In the genomic region with DNA sequence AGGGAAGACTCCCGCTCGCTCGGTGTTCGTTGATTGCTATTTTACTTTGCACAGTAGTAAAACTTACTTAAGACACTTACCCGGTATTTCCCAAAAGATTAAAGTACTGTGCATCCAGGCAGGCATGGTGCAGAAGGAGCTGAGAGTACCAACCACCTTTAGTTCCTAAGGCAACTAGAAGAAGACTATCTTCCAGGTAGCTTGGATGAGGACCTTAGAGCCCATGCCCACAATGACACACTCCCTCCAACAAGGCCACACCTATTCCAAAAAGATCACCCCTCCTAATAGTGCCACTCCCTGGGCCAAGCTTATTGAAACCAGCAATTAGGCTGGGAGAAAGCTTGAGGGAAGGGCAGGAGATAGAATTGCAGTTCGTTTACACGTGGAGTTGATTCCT, we compare ENCODE assay signal across 27 mouse cellular contexts. TPM values are rescaled to one million over a fixed set of nuclear protein-coding genes. Genes with fewer than 3 reads are reported as not detected.
A peak's percentile ranks its signal among the peaks of the same experiment; 100 is the strongest.
DNase-seq lines count a peak whose midpoint lies in the region; ATAC-seq lines count a peak whose summit lies in the region.
"Had no signal": no experiment of that assay in that cellular context is flagged by ENCODE, and none has a peak within 500 bp of the region (broad histone marks: within the 10 kb centered on the region; RNA-seq: fewer than 3 reads in every experiment).

No protein-coding gene starts in this region.

- peaks cover 7% of the 10 kb centered on the region; the same call in 1 of the 2 replicates for H3K4me1 ChIP-seq in embryonic facial prominence, embryonic 13.5 days
- 0 out of 2 replicates have a peak, but pooled peaks cover 5% of the 10 kb centered on the region for H3K4me1 ChIP-seq in embryonic facial prominence, embryonic 10.5 days
- peaks cover 2% of the 10 kb centered on the region; the same call in 1 of the 2 replicates for H3K4me1 ChIP-seq in heart, embryonic 16.5 days (ENCODE audit: control insufficient read depth, insufficient read depth, low read length)
- H3K4me1 ChIP-seq in heart, embryonic 11.5 days (ENCODE audit: control insufficient read depth, insufficient read depth, low read length): no peaks in the 10 kb centered on the region
- H3K4me1 ChIP-seq in neural tube, embryonic 13.5 days (replicated peaks): peaks cover 8% of the 10 kb centered on the region
- H3K4me1 ChIP-seq: liver, embryonic 15.5 days had no signal

- H3K4me2 ChIP-seq in embryonic facial prominence, embryonic 13.5 days: peak overlapping the region; percentile 40; the same call in 1 of the 2 replicates
- peak overlapping the region; percentile 58; the same call in 1 of the 2 replicates for H3K4me2 ChIP-seq in heart, embryonic 16.5 days (ENCODE audit: low read depth, low read length)
- H3K4me2 ChIP-seq in heart, embryonic 11.5 days: no peak overlapping the region
- H3K4me2 ChIP-seq in neural tube, embryonic 13.5 days: no peak overlapping the region

- H3K9ac ChIP-seq in embryonic facial prominence, embryonic 13.5 days: no peak overlapping the region
- H3K9ac ChIP-seq in heart, embryonic 16.5 days (ENCODE audit: low read length): no peak overlapping the region
- H3K9ac ChIP-seq in heart, embryonic 11.5 days (ENCODE audit: low read depth, low read length): no peak overlapping the region
- no peak overlapping the region for H3K9ac ChIP-seq in neural tube, embryonic 13.5 days
- H3K9ac ChIP-seq: hindbrain, embryonic 13.5 days; liver, embryonic 15.5 days; lung, embryonic 14.5 days had no signal

- intact Hi-C loops in left cerebral cortex, postnatal 36 days (cut with DNase I): no loop called here

- WGBS in embryonic facial prominence, embryonic 13.5 days: 24% methylated on average over 7 of the region's 7 CpGs
- 27% methylated on average over 7 of the region's 7 CpGs for WGBS in embryonic facial prominence, embryonic 10.5 days
- WGBS in heart, embryonic 16.5 days: 42% methylated on average over 7 of the region's 7 CpGs
- 44% methylated on average over 7 of the region's 7 CpGs for WGBS in heart, embryonic 11.5 days (ENCODE audit: insufficient replicate concordance)
- WGBS in neural tube, embryonic 13.5 days: 21% methylated on average over 7 of the region's 7 CpGs

- no peak overlapping the region for H3K27ac ChIP-seq in embryonic facial prominence, embryonic 13.5 days
- no peak overlapping the region for H3K27ac ChIP-seq in embryonic facial prominence, embryonic 10.5 days (replicated peaks)
- no peak overlapping the region for H3K27ac ChIP-seq in heart, embryonic 16.5 days (ENCODE audit: low read length)
- no peak overlapping the region for H3K27ac ChIP-seq in heart, embryonic 11.5 days (ENCODE audit: low read depth, low read length)
- H3K27ac ChIP-seq in neural tube, embryonic 13.5 days (replicated peaks): no peak overlapping the region
- H3K27ac ChIP-seq: hindbrain, embryonic 13.5 days; layer of hippocampus, adult 2 months; liver, embryonic 15.5 days had no signal

- no peaks in the 10 kb centered on the region for H3K36me3 ChIP-seq in embryonic facial prominence, embryonic 13.5 days
- no peaks in the 10 kb centered on the region for H3K36me3 ChIP-seq in embryonic facial prominence, embryonic 10.5 days (replicated peaks)
- no peaks in the 10 kb centered on the region for H3K36me3 ChIP-seq in heart, embryonic 16.5 days (ENCODE audit: control insufficient read depth, insufficient read depth)
- H3K36me3 ChIP-seq in heart, embryonic 11.5 days (ENCODE audit: control insufficient read depth, insufficient read depth, low read length): no peaks in the 10 kb centered on the region
- no peaks in the 10 kb centered on the region for H3K36me3 ChIP-seq in neural tube, embryonic 13.5 days
- H3K36me3 ChIP-seq: hindbrain, embryonic 13.5 days; liver, embryonic 15.5 days had no signal

- no peaks in the 10 kb centered on the region for H3K9me3 ChIP-seq in embryonic facial prominence, embryonic 13.5 days
- H3K9me3 ChIP-seq in embryonic facial prominence, embryonic 10.5 days: no peaks in the 10 kb centered on the region
- no peaks in the 10 kb centered on the region for H3K9me3 ChIP-seq in heart, embryonic 16.5 days (replicated peaks; ENCODE audit: control insufficient read depth, low read length)
- no peaks in the 10 kb centered on the region for H3K9me3 ChIP-seq in heart, embryonic 11.5 days (replicated peaks; ENCODE audit: control insufficient read depth, low read length)
- H3K9me3 ChIP-seq in neural tube, embryonic 13.5 days: no peaks in the 10 kb centered on the region
- H3K9me3 ChIP-seq: hindbrain, embryonic 13.5 days; liver, embryonic 15.5 days had no signal

- H3K27me3 ChIP-seq in embryonic facial prominence, embryonic 13.5 days: no peaks in the 10 kb centered on the region
- peaks cover 17% of the 10 kb centered on the region for H3K27me3 ChIP-seq in embryonic facial prominence, embryonic 10.5 days (replicated peaks; ENCODE audit: low read depth, poor library complexity, severe bottlenecking)
- H3K27me3 ChIP-seq in heart, embryonic 16.5 days (ENCODE audit: control insufficient read depth, insufficient read depth, low read length): no peaks in the 10 kb centered on the region
- H3K27me3 ChIP-seq in heart, embryonic 11.5 days (ENCODE audit: control insufficient read depth, insufficient read depth, low read length): no peaks in the 10 kb centered on the region
- peaks cover 16% of the 10 kb centered on the region; the same call in 1 of the 2 replicates for H3K27me3 ChIP-seq in neural tube, embryonic 13.5 days
- H3K27me3 ChIP-seq: CH12.LX; liver, embryonic 15.5 days had no signal

- no peak for ATAC-seq in embryonic facial prominence, embryonic 13.5 days (ENCODE audit: insufficient number of reproducible peaks, insufficient read depth, low FRiP score, low TSS enrichment, low read depth)
- no peak for ATAC-seq in heart, embryonic 16.5 days (replicated peaks; ENCODE audit: extremely low read depth, insufficient read depth, low FRiP score)
- ATAC-seq in heart, embryonic 11.5 days (replicated peaks; ENCODE audit: insufficient number of reproducible peaks, low FRiP score, low TSS enrichment): no peak
- peak; percentile 40; the same call in 1 of the 2 replicates for ATAC-seq in neural tube, embryonic 13.5 days (ENCODE audit: low read depth)
- ATAC-seq: activated CD4-positive, CD25-positive, alpha-beta regulatory T cell, adult 4 months; forebrain, embryonic 14.5 days; intestine, postnatal 0 days had no signal

- DNase-seq in embryonic facial prominence, embryonic 10.5 days (ENCODE audit: low spot score): no peak
- DNase-seq in neural tube, embryonic 10.5 days (ENCODE audit: extremely low spot score, low spot score): no peak
- DNase-seq in left cerebral cortex, postnatal 36 days (ENCODE audit: low spot score in 2 of 2): no peak
- DNase-seq in cerebellum, postnatal 10 days: no peak
- DNase-seq: adrenal gland, adult 2 months; adrenal gland, postnatal 36 days; cerebellum, adult 18-20 months; cerebellum, postnatal 14 days; gastrocnemius, postnatal 14 days; heart, postnatal 36 days; kidney, postnatal 25 days; lung, embryonic 14.5 days; lung, postnatal 14 days; right cerebral cortex, postnatal 4 days; thymus, adult 2 months; thymus, postnatal 36 days had no signal

- no peak overlapping the region for H3K4me3 ChIP-seq in embryonic facial prominence, embryonic 13.5 days
- H3K4me3 ChIP-seq in embryonic facial prominence, embryonic 10.5 days: no peak overlapping the region
- no peak overlapping the region for H3K4me3 ChIP-seq in heart, embryonic 16.5 days (ENCODE audit: low read length)
- no peak overlapping the region for H3K4me3 ChIP-seq in heart, embryonic 11.5 days (ENCODE audit: low read depth, low read length)
- no peak overlapping the region for H3K4me3 ChIP-seq in neural tube, embryonic 13.5 days
- H3K4me3 ChIP-seq: hindbrain, embryonic 13.5 days; layer of hippocampus, adult 2 months; liver, embryonic 15.5 days had no signal

RNA-seq across cellular contexts. Expression of a gene that starts 46.0 kb away (rescaled TPM):
- 48.8 and 62.6 TPM in 2 replicates for polyA plus RNA-seq in embryonic facial prominence, embryonic 13.5 days (2015; fragmentation: Nextera tagmentation; extraction: Ambion mirVana)
- 24.8 and 28.8 TPM in 2 replicates for polyA plus RNA-seq in embryonic facial prominence, embryonic 10.5 days (2016; fragmentation: Nextera tagmentation; extraction: Ambion mirVana)
- 17.2 and 18.7 TPM in 2 replicates for polyA plus RNA-seq in heart, embryonic 16.5 days (2015; fragmentation: Nextera tagmentation; extraction: Ambion mirVana)
- polyA plus RNA-seq in heart, embryonic 11.5 days (2014; fragmentation: Nextera tagmentation; extraction: Ambion mirVana): 18.5 and 28.5 TPM in 2 replicates
- 32.9 and 38.6 TPM in 2 replicates for polyA plus RNA-seq in neural tube, embryonic 13.5 days (2015; fragmentation: Nextera tagmentation; extraction: Ambion mirVana)
- total RNA-seq in left cerebral cortex, postnatal 36 days (2021): 100 to 1,000 TPM; 182 to 280 TPM

Comparison
In these comparisons a context has a peak if more than half of its experiments do, and no peak if none do; other contexts are left out.
1. H3K4me2 ChIP-seq: peak in embryonic facial prominence, embryonic 13.5 days (single experiment) and heart, embryonic 16.5 days (single experiment); none in heart, embryonic 11.5 days (single experiment) and neural tube, embryonic 13.5 days (single experiment).